Mouse (Mus musculus) embryonic facial prominence, embryonic 13.5 days (tissue): ENCODE measurements at regions not wholly inside any gene's neighbourhood (a gene's known extent, or its start where the extent isn't known, plus 50 kb on each side); places are given as distances from the start of the nearest gene placed in this dataset.
"Not testable (repeated sequence)": the region's sequence is repeated elsewhere in the genome, so short reads cannot be mapped to it uniquely, and the experiment has no call there.

Experiments
- ATAC-seq: fragments of 200-750 bp; cut with Nextera tagmentation; 2 replicates; pipeline ENCODE4 v1.8.0; 2017; ENCODE audit warnings: low read depth; ENCODE audit not compliant: insufficient number of reproducible peaks, insufficient read depth, low FRiP score, low TSS enrichment
- H3K27ac ChIP-seq: fragments of 300-500 bp; sonication (generic); 2 replicates; pipeline ENCODE4 v1.5.1; 2015; ENCODE audit warnings: moderate library complexity, mild to moderate bottlenecking, inconsistent platforms
- H3K27me3 ChIP-seq: fragments of 300-500 bp; sonication (generic); 2 replicates; pipeline ENCODE4 v1.6.1; 2015; ENCODE audit warnings: mild to moderate bottlenecking, inconsistent platforms
- H3K36me3 ChIP-seq: fragments of 300-500 bp; sonication (generic); 2 replicates; pipeline ENCODE4 v1.6.1; 2015; ENCODE audit warnings: mild to moderate bottlenecking, inconsistent platforms
- H3K4me1 ChIP-seq: fragments of 300-500 bp; sonication (generic); 2 replicates; pipeline ENCODE4 v1.6.1; 2015; ENCODE audit warnings: inconsistent platforms
- H3K4me2 ChIP-seq: fragments of 300-500 bp; sonication (generic); 2 replicates; pipeline ENCODE4 v1.6.1; 2015; ENCODE audit warnings: moderate library complexity, mild to moderate bottlenecking, inconsistent platforms
- H3K4me3 ChIP-seq: fragments of 300-500 bp; sonication (generic); 2 replicates; pipeline ENCODE4 v1.5.1; 2015; ENCODE audit warnings: mild to moderate bottlenecking, inconsistent platforms
- H3K9ac ChIP-seq: fragments of 300-500 bp; sonication (generic); 2 replicates; pipeline ENCODE4 v1.6.1; 2015; ENCODE audit warnings: mild to moderate bottlenecking, inconsistent platforms
- H3K9me3 ChIP-seq: fragments of 300-500 bp; sonication (generic); 2 replicates; pipeline ENCODE4 v1.6.1; 2016; ENCODE audit warnings: inconsistent platforms
- whole genome bisulfite sequencing: fragments of 180-500 bp; shearing (Covaris S2); methylation state at CpG from one replicate; pipeline ENCODE4 v1.1.7; 2015; ENCODE audit warnings: mixed read lengths; 5-methylcytosine and 5-hydroxymethylcytosine counted together

- 56% methylated on average over 6 of the region's 6 CpGs for WGBS
- no peak for ATAC-seq
- peaks cover 12% of the 10 kb centered on the region for H3K4me1 ChIP-seq
- no peaks in the 10 kb centered on the region for H3K27me3 ChIP-seq
- peak overlapping the region; percentile 28; the same call in 1 of the 2 replicates for H3K27ac ChIP-seq
- H3K9me3 ChIP-seq: no peaks in the 10 kb centered on the region
- no peak overlapping the region for H3K4me2 ChIP-seq
- H3K36me3 ChIP-seq: no peaks in the 10 kb centered on the region
- no peak overlapping the region for H3K9ac ChIP-seq
- no peak overlapping the region for H3K4me3 ChIP-seq
Measured at GRCm38 (mm10) chr6:117715056-117715777, 125.8 kb upstream of the Zfp637 start.

DNA sequence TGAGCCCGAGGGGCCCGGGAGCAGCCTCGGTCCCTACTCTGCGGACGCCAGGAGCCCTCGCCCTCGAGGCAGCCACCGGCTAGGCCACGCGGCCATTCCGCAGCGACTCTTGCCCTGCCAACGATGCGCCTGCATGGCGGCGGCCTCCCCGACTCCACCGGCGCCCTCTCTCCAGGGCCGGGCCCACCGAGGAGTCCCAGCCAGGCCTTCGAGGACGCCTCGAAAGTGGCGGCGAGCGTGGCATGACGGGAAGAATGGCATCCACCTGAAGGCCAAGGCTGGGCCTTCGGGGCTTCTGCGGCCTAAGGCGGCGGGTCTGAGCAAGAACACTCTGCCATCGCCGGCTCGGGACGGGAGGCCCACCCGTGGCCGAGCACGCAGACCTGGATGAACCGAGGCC lies 124.6 kb upstream of the Zfp637 start:
- H3K36me3 ChIP-seq, H3K9ac ChIP-seq, H3K27ac ChIP-seq, H3K4me1 ChIP-seq, H3K4me3 ChIP-seq, ATAC-seq, H3K4me2 ChIP-seq, H3K9me3 ChIP-seq, H3K27me3 ChIP-seq: not testable (repeated sequence)
- WGBS: 90% methylated on average over 6 of the region's 40 CpGs

- not testable (repeated sequence) for H3K27ac ChIP-seq, H3K9ac ChIP-seq, H3K4me3 ChIP-seq, H3K4me2 ChIP-seq, H3K9me3 ChIP-seq, H3K27me3 ChIP-seq, H3K4me1 ChIP-seq, H3K36me3 ChIP-seq, ATAC-seq
Measured at GRCm38 (mm10) chr6:117752338-117752737, 88.6 kb upstream of the Zfp637 start.

DNA sequence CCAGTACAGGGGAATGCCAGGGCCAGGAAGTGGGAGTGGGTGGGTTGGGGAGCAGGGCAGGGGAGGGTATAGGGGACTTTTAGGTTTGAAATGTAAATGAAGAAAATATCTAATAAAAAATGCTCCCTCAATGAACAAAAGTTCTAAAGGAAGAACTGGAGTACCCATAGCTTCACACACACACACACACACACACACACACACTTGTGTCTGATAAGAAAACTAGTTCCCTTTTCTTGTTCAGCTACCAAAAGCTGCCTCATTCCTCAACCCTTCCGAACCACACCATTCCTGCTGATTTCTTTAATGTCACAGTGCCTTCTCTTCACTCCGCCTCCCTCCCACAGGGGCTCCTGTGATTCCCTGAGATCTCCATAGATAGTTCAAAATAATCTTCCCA lies 85.3 kb upstream of the Zfp637 start:
- H3K9ac ChIP-seq, H3K9me3 ChIP-seq, H3K27ac ChIP-seq, H3K36me3 ChIP-seq, ATAC-seq, H3K4me2 ChIP-seq, H3K4me1 ChIP-seq, H3K4me3 ChIP-seq, H3K27me3 ChIP-seq: not testable (repeated sequence)
- WGBS: 90% methylated on average over 2 of the region's 2 CpGs

DNA sequence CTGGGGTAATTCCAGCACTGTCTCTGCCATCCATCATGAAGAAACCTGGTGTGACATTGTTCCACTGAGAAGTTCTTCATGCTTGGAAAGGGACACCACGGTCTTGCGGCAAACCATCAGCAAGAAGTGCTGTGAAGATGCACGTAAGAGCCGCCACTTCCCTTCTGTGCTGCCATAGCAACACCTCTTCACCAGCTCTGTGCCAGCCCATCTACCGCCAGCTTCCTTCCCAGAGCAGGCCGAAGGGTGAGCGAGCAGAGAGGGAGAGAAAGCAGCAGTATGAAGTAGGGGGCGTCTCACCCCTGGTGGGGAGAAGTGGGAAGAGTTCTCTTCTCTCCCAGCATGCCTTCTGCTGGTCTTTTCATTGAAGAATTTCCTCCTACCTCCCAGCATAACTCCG lies 84.8 kb upstream of the Zfp637 start:
- WGBS: 76% methylated on average over 9 of the region's 9 CpGs
- no peaks in the 10 kb centered on the region for H3K27me3 ChIP-seq
- no peak overlapping the region for H3K4me3 ChIP-seq
- no peak overlapping the region for H3K27ac ChIP-seq
- ATAC-seq: no peak
- H3K4me2 ChIP-seq: no peak overlapping the region
- no peaks in the 10 kb centered on the region for H3K36me3 ChIP-seq
- H3K9ac ChIP-seq: no peak overlapping the region
- no peaks in the 10 kb centered on the region for H3K4me1 ChIP-seq
- H3K9me3 ChIP-seq: no peaks in the 10 kb centered on the region

DNA sequence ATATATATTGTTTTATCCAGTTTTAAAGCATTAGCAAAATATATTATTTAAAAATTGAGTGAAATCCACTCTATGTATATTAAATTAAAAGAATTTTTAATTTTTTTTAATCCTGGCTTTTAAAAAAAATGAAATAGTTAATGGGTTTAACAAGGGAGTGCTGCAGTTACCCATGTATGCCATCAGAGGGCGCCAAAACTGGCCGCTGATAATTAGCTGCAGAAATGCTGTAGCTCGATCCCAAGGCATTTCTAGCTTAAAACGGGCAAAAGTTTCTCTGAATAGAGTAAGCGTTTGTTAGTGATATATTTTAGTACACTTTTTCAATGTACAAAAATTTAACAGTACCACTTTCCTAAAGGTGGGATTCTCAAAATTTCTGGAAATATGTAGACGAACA lies 82.5 kb upstream of the Zfp637 start:
- not testable (repeated sequence) for H3K9ac ChIP-seq, H3K4me2 ChIP-seq, H3K4me1 ChIP-seq, H3K4me3 ChIP-seq, H3K36me3 ChIP-seq, ATAC-seq, H3K27ac ChIP-seq, H3K27me3 ChIP-seq, H3K9me3 ChIP-seq
- WGBS: 9% methylated on average over 6 of the region's 6 CpGs

DNA sequence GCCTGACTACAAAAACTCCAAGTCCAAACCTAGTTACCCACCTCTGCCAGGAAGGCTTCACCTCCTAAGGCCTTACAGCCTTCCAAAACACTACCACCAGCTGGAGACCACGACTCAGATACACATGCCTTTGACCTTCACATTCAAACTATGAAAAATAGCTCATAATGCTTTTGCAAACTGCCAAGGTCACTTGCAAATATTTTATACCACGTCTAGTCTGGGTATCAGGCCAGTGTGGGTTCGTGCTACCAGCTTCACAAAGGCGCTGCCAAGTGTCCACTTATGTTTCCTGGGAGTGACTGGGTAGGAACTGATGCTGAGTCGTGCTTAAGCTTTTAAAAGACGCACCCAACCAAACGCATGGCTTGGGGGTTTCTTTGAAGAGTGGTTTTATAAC lies 69.5 kb upstream of the Zfp637 start:
- Histone ChIP-seq H3K27me3 (no peaks in the 10 kb centered on the region), H3K36me3 (no peaks in the 10 kb centered on the region), H3K4me3 (no peak overlapping the region), H3K27ac (no peak overlapping the region), H3K9me3 (no peaks in the 10 kb centered on the region), H3K9ac (no peak overlapping the region), H3K4me2 (no peak overlapping the region), H3K4me1 (no peaks in the 10 kb centered on the region)
- no peak for ATAC-seq
- 82% methylated on average over 7 of the region's 7 CpGs for WGBS

DNA sequence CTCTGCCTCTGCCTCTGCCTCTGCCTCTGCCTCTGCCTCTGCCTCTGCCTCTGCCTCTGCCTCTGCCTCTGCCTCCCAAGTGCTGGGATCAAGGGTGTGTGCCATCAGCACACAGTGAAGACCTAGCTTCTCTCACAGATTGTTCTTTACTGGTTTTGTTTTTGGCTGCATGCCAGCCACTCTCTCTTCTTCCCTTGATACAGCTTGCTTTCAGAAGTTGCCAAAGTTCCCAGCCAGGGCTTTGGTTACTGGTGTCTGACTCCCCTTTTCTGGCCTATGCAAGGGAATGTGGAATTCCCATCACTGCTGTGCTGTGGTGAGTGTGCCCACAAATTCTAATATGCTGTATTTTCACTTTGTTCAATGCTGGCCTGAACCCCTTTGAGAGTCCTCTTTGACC lies 68.6 kb upstream of the Zfp637 start:
- H3K9ac ChIP-seq: no peak overlapping the region
- no peak for ATAC-seq
- H3K36me3 ChIP-seq: no peaks in the 10 kb centered on the region
- no peaks in the 10 kb centered on the region for H3K27me3 ChIP-seq
- H3K4me2 ChIP-seq: no peak overlapping the region
- H3K4me1 ChIP-seq: no peaks in the 10 kb centered on the region
- no peak overlapping the region for H3K27ac ChIP-seq
- no peak overlapping the region for H3K4me3 ChIP-seq
- no peaks in the 10 kb centered on the region for H3K9me3 ChIP-seq

DNA sequence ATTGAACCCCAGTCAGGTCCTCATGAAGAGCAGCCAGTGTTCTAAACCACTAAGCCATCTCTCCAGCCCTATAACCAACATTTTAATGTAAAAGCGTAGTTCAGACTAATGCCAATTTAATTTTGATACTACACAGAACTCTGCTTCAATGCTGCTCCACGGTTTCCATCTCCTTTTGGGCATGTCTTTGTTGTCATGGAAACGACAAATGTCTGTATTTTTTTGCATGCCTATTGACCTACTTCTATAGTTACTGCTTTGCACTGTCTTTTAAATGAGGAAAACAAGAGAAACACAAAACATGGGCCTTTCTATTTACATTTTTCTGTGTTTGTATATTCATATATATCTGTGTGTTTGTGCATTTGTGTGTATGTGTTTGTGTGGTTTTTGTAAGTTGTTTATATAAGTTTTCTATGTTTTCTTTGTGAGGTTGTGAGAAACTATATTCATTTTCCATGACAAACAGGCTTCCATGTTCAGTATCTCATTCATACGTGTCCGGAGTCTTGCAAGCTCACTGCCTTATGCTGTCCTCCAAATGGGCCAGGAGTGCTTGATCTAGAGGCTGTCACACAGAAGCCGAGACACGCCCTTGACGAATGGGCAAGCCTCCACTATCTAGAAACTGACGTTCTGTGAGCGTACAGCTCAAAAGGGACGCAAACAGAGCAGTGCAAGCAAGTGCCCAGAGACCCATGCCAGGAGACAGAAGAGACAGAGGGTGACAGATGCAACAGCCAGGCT lies 65.5 kb upstream of the Zfp637 start:
- Histone ChIP-seq H3K27me3 (peaks cover 6% of the 10 kb centered on the region), H3K9me3 (no peaks in the 10 kb centered on the region), H3K4me1 (no peaks in the 10 kb centered on the region), H3K27ac (no peak overlapping the region), H3K36me3 (no peaks in the 10 kb centered on the region), H3K4me3 (no peak overlapping the region), H3K9ac (no peak overlapping the region), H3K4me2 (no peak overlapping the region)
- no peak for ATAC-seq
- 76% methylated on average over 11 of the region's 11 CpGs for WGBS

- Histone ChIP-seq H3K4me3 (no peak overlapping the region), H3K4me2 (no peak overlapping the region), H3K4me1 (no peaks in the 10 kb centered on the region), H3K9ac (no peak overlapping the region), H3K27ac (no peak overlapping the region), H3K36me3 (no peaks in the 10 kb centered on the region), H3K27me3 (peaks cover 6% of the 10 kb centered on the region), H3K9me3 (no peaks in the 10 kb centered on the region)
- ATAC-seq: no peak
- WGBS: 81% methylated on average over 2 of the region's 2 CpGs
Measured at GRCm38 (mm10) chr6:117778027-117778426, 63.0 kb upstream of the Zfp637 start.

DNA sequence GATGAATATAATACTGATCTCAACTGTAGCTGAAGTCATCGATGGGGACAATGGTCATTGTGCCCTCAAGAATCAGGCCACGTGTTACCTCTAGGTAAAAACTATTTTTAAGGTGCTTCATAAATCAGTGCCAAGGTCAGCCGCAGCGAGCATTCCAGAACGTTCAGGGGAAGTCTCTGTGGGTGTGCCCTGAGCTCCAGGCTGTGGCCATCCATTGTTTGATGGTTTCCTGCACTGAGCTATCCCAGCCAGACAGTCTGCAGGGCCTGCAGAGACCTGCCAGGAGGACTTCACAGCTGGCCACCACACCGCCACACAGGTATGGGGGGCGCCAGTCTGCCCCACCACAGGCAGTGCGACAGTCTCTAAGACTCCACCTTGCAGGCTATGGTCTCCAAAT lies 62.5 kb upstream of the Zfp637 start:
- H3K4me2 ChIP-seq: no peak overlapping the region
- H3K27ac ChIP-seq: no peak overlapping the region
- H3K4me3 ChIP-seq: no peak overlapping the region
- H3K9me3 ChIP-seq: no peaks in the 10 kb centered on the region
- peaks cover 6% of the 10 kb centered on the region for H3K27me3 ChIP-seq
- ATAC-seq: 0 out of 2 replicates have a peak, but pooled peaks have one; percentile 20
- H3K36me3 ChIP-seq: no peaks in the 10 kb centered on the region
- WGBS: 73% methylated on average over 8 of the region's 8 CpGs
- no peaks in the 10 kb centered on the region for H3K4me1 ChIP-seq
- no peak overlapping the region for H3K9ac ChIP-seq

DNA sequence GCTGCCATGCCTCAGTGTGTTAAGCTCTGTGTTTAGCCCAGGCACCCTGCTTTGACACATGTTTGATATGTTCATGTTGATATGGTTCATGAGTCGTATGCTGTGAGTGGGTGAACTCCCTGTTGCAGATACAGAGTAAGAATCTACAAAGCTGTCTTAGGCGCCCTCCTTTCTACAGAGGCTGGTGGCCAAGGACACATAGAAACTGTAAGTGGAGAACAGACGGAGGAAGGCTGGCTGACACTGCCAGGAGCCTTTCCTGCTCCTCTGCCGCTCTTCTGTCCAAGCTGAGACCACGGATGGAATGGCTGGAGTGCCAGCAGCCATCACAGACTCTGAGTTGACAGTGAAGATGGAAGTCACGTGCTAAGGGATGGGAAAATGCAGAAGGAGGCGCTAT lies 62.0 kb upstream of the Zfp637 start:
- Histone ChIP-seq H3K4me2 (no peak overlapping the region), H3K36me3 (no peaks in the 10 kb centered on the region), H3K4me3 (no peak overlapping the region), H3K27ac (no peak overlapping the region), H3K27me3 (peaks cover 6% of the 10 kb centered on the region), H3K9me3 (no peaks in the 10 kb centered on the region), H3K9ac (no peak overlapping the region), H3K4me1 (no peaks in the 10 kb centered on the region)
- no peak for ATAC-seq
- 82% methylated on average over 7 of the region's 7 CpGs for WGBS
